Mouse (Mus musculus) liver, embryonic 14.5 days (tissue): ENCODE results near the gene Lyrm1.

ENCODE experiments used
- CTCF ChIP-seq: IDR thresholded peaks from 2 replicates; pipeline ENCODE4 v1.5.1; 2016; ENCODE audit warnings: antibody characterized with exemption, low read depth, control low read depth
- EP300 ChIP-seq: IDR thresholded peaks from 2 replicates; pipeline ENCODE4 v1.6.1; 2016; ENCODE audit warnings: antibody characterized with exemption, low read depth

DNA sequence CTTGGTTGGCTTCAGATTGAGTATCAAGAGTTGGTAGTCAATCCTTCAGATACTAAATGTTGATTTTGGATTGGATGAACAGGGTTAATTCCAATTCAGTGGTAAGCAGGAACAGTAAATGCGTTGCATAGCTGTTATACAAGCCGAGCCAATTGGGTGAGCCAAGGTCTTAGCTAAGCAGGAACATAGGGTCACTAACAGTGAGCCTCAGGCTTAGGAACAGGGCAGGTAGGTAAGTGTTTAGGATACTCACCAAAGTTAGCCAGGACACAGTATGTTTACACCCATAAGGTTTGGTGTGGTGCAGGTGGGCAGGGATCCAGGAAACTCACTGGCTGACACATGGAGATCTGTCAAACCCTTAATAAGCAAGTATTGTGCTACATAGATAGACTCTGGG lies 48.3 kb upstream of the Lyrm1 start:
- TF ChIP-seq CTCF = no peak
- no peak for TF ChIP-seq EP300
